Mouse (Mus musculus) ZHBTc4 (cell line): ENCODE results near the gene Rasa2.

Experiments
- DNase-seq: peaks from one replicate; pipeline ENCODE4 v3.0.0-alpha.2; 2011; ENCODE audit warnings: low read depth, low spot score

Rasa2 gene

DNA sequence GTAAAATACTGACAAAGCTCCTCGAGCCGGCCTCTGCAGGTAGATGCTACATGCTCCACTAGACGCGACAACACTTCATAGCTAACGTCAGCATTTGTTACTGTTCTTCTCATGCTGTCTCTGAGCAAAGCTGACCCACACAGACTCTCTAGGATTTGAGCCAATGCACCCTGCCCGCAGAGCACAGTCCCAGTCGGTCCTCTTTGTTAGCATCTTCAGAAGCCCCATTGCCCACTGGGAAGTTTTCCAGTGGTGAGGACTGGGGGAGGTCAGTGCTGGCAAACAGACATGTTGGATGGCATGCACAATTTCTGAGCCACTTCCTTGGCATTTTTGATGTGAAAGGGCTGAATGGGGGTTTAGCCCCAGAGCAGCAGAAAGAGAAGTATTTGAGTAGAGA, 8.0 kb upstream of the Rasa2 start:
- no peak for DNase-seq

DNA sequence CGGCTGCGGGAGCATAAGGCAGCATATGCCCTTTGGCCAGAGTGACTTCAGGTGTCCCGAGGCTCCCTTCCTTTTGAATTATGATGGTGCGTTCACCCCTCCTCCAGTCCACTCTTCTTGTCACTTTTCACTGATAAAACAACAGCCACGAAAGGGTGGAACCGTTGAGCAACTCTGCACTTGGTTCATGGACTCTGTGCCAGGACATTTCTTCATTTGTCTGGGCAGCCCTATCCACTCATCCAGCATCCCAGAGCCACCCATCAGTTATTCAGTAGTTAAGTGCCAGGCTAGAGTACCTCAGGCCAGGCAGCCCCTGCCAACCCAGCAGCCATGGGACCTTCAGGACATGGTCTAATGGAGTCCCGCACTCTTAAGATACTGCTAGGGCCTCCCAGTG, 7.1 kb upstream of the Rasa2 start:
- DNase-seq: no peak

DNA sequence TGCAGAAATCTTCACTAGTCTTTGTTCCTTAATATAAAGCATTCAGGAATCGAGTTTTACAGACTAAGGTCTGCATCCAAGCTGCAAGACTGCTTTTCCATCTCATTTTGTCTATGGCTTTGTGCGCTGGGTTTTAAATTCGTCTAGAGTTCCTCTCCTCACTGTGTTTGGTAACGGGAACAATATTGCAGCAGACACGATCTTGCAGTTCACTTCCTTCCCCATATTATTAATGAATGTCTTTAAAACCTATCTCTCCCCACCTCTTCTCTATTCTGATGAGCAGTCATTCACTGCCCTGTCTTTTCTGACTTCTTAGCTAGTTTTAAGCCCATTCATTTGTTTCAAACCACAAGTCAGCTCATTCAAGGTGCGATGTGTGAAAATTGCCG, 5.7 kb upstream of the Rasa2 start:
- DNase-seq: no peak

DNA sequence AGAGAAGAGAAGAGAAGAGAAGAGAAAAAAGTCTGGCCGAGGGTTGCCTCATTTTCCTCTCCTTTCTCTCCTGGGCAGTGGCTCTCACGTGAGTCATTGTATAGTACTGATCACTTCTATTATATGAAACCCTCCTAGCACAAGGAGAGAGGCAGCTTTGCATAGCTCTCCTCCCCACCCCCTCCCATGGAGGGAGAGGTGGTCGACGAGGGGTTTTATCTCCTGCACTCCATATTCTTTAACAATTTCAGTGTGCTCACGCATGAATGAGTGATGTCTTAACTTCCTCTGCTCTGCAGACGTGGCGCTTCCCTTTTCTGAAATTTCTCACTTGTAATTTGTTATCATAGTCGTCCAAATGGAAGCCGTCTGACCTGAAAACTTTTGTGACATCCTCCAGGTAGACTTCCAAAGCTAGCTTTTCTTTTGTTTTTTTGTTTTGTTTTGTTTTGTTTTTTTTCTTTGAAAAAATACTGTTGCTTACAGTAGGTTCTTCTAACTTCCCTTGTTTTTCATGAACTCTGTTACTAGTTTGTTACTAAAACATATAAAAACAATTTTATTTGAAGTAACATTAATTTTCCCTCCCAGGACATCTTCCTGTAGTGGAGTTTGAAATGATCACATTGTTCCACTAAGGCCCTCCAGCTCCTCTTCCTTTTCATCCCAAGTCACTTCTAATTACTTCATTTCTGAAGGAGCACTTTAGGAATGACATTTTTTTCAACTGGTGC, 5.2 kb upstream of the Rasa2 start:
- DNase-seq: no peak

DNA sequence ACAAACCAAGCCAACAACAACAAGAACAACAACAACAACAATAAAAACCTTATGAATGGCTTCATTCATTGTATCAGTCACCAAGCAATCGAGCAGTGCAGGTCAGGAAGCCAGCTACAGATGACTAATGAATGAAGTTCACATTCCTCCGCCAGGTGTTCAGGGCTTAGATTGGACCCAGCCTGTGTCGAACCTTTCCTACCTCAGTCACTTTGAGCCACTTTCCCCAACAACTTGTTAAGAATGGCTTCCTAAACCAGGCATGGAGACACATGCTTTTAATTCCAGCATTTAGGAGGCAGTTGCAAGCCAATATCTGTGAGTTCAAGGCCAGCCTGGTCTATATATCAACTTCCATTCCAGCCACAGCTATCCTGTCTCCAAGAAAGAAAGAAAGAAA, 4.5 kb upstream of the Rasa2 start:
- DNase-seq: no peak

DNA sequence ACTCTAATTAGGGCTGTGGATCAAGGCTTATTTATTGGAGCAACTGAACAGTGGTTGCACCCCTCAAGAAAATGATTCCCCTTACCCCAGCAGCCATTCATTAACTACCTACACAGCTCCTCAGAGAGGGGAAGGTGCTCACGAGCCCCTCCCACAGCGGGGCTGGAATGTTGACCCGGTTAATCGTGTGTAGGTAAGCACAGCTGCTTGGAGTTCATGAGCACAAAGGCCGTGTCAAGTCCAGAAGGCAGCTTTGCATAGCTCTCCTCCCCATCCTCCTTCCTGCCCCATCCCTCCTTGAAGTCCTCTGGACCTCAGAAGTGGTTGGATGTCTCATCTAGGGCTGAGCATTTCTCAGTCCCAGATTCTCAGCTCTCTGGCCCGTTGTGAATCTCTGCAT, 3.8 kb upstream of the Rasa2 start:
- no peak for DNase-seq

DNA sequence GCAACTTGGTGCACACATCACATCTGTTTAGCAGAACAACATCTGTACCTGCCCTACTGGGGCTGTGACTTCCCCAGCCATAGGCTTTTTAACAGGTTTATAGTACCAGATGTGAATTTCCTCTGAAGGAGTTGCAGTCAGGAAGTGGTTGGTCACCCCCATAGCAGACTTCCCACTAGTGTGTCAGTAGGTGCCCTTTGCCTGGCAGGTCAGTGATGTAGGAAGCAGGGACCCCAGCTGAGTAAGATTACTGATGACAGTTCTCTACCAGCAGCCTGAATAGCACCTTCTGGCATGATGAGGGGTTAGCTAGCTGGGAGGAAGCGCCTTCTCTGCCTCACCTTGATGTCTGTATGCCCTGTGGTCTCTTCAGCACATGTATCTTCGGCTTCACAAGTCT, 2.4 kb upstream of the Rasa2 start:
- no peak for DNase-seq

DNA sequence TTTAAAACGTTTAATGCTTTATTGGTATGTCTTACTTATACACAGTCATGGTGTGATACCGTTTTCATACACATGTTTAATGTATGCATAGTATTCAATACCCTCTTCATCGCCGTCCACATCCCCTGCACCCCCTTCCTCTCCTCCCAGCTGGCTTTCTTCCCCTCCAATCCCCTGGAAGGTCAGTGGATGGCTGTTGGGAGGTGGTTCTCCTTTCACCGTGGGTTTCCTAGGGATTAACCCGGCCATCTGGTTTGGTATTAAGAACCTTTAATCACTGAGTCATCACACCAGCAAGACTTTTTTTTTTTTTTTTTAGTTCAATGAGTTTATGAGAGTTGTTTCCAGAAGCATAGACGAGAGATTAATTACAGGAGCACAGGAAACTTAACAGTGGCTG, 1.3 kb upstream of the Rasa2 start:
- DNase-seq: no peak

DNA sequence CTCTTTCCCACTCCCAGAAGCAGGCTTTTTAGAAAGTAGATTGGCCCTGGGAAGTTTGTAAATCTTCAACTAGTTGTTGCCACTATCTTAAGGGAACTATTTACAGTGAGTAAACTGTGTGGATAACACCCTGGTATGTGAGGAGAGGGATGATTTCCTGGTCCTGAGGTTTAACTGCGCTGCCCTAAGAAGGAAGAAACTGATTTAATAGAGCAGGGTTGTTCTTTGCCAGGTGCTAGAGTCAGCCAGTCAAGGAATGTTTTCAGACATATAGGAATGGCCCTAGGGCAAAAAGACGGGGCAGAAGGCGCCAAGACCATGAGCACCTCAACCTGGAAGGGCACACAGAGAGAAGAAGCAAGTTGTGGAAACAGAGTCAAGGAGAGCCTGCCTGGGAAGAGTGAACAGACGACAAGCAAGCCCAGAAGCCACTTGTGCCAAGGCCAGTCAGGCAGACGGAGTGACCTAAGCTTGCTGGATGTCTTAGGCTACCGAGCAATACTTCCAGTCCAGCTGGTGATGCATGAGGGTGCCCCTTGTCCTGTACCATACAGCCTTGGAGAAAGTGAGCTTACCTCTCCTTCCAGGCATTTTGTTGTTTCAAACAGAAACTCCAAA, 765 bp upstream of the Rasa2 start:
- no peak for DNase-seq

DNA sequence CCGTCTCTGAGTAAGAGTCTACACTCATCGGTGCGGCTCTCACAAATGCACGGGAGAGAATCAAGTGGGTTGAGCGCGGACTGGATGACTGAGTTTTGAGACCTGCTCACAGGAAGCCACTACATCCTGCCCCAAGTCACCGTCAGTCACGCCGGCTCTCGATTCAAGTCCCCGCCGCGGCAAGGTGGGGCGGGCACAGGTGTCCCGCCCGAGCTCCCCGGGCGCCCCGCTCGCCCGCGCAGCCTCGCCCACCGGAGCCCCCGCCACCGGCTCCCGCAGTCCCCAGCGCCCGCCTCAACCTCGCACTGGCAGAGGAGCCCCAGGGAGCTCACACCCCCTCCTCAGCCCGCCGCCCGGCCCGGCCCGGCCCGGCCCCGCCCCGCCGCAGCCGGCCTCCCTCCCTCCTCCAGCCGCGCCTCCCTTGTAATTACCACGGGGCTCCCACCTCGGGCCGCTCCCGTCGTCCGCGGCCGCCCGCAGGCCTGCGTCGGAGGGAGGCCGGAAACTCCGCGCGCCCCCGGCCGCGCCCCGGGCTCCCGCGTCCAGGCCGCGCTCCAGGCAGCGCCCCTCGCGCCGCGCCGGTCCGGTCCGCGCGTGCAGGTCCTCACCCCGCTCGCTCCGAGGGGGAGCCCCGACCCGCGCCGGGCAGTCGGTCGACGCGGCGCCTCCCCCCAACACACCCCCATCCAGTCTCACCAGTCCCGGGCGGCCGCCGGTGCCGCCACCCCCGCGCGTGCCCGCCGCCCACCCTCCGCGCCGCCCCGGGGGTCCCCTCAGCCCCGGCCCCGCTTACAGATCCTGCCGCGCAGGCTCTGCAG, 637 bp downstream of the Rasa2 start:
- peak; percentile 75 for DNase-seq

DNA sequence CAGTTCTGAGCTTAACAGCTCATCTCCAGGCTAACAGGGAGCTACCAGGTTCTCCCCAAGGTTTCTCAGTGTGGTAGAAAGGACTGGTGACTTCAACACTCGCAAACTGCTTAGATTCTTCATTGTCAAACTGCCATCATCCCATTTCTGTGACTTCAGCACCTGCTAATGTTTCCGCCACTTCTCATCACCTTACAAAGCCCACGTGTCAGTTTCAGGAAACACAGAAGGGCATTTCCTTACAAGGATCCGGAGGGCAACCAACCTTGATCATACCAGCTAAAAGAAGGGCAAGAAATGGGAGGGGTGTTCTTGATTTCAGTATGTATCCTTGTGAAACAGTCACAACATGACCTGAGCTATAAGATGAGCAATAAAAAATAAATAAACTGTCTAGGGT, 2.3 kb downstream of the Rasa2 start:
- DNase-seq: no peak

DNA sequence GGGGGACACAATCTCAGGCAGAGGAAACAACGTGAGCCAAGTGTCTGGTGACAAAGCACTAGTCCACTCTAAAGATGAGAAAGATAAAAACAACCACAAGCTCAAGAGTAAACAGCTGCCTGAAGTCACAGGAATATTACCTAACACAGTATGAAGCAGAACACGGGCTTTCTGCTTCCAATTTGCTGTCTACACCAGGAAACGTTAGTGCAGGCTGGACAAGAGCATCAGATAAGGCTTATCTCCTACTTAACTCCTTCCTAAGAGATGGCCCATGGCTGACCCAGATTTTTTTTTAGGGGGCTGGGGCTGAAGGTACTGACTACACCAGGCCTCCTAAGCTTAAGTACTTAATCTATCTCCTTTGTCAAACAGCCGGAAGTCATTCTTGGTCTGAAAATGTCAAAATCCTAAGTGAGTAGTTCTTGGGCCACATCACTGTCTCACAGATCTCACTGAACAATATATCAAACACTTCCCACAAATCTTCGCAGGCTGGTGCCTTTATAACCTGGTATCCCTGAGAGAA, 3.8 kb downstream of the Rasa2 start:
- peak; percentile 21 for DNase-seq

DNA sequence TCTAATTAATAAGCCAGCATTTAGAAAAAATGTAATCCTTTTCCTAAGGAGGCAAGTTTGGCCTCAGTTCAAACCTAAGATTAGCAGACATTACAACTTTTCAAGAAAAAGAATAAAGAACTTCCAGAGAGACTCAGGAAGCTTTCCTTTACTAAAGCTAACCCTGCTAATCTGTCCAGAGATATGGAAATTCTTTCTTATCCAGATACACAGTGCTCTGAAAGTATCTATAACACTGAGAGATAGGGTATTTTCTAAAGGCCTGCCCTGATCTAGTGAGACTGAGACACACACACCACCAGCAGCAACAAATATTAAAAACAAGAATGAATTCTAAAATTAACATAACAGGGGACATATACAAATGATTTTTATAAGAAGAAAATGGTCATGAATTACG, 4.4 kb downstream of the Rasa2 start:
- DNase-seq: no peak

DNA sequence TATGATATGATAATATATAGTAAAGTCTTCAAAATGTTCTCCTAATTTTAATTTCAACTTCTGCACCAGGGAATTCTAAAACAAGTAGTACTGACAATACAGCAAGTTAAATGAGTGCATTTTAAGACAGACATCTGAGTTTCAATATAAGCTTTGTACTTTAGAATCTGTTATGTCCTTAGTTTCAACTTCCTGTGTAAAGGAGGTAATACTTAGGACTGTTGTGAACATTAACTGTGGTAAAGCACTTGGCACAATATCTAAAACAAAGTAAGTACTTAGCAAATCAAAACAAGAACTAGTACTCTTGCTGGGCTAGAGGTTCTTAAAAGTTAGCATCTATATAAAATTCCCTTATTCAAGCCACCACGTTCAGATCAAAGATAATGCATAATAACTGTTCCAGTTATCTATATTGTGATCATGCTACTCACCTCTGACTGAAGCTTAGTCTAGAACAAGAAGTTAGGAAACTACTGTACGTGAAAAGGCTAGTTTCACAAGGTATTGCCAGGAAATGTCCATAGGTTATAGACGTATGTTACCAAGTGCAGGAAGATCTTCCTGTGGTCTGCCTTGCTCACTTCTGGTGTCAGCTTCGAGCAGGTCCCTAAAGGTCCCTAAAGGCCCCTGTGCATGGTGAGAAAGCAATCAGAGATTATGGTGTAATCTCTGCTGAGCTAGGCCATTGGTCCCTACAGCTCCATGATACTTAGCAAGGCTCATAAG, 12.8 kb downstream of the Rasa2 start:
- DNase-seq: no peak

DNA sequence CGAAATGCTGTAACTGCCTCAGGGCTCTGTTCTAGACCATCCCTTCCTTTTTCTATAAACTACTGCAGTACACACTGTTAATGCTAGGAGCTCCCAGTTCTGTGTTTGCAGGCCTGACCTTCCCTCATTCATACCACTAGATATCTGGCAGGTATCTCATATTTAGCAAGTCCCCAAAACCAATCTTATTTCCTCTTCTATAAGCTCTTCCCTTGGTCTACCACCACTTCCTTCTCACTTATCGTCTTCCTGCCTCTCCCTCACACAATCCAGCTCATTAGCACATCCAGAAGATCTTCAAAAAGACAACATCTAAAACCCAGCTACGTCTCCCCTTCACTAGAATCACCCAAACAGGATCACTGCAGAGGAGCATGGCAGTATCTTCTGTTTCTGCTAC, 19.1 kb downstream of the Rasa2 start:
- DNase-seq: no peak

DNA sequence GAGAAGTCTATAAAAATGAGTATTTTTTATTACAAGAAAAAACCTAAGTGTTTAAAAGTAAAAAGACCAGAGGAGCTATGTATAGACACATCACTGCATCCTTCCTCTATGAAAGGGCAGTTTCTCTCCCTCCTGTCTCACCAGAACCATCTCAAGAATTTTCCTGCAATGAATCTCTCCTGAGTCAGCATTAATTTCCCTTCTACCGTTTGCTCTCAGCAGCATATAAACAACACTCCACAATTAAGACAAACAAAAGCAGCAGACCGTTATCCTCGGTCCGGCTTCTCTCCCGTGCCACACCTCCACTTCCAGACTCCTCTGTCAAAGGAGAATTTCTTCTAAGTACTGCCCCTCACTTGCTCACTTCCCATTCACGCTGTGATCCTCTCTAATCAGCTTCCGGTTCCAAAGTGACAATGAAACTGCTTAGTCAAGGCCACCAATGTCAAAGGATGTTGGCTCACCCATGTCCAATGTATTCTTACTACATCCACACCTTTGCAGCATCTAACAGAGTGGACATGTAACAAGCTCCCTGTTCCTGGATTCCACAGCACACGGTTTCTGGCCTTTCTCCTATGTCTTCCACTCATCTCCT, 19.6 kb downstream of the Rasa2 start:
- peak; percentile 32 for DNase-seq

DNA sequence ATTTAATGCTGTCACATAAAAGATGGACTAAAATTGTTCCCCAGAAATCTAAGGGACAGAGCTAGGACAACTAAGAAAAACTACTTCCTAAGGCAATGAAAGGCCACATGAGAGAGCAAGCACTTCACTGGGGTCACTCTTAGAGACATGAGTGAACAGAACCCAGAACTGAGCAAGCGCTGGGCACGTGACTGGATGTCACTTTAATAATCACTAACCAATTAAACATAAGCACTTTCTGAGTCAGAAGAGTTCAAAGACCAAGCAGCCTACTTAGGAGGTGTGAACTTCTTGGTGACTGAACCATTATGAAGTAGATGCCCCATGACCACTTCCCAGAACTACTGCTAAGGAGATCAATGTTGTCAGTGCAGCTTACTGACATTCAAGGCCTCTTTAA, 20.6 kb downstream of the Rasa2 start:
- no peak for DNase-seq

DNA sequence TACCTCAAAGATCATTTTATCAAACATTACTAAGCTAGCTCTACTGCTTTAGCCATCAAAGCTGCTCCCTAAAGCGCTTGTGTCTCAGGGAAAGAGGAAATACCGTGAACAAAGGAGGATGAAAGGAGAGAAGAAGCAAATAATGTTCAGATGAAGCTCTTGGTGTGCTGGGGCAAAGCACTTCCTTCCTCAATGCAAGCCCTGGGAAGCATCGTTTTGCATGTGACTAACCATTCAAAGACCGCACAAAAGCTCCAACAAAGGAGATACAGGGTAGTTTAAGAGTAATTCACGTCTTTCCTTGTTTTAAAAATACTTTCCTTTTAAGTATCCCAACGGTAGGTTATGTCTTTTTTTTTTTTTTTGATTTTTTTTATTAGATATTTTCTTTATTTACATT, 28.0 kb downstream of the Rasa2 start:
- DNase-seq: peak; percentile 61

DNA sequence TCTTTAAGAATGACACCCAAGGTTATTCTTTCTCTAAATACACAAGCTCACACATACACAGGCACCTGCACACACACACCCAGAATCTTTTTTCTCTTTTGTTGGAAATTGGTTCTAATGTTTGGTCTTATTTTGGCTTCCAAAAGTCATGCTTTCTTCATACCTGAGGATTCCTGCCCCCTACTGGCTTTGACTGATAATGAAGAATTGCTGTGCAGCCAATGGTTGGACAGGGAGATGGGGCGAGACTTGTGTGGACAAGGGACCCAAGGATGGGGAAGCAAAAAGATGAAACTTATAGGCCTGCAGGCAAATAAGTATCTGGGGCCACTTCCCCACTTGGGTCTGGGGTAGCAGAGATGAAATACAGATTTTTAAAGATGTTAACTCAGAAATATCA, 33.5 kb downstream of the Rasa2 start:
- DNase-seq: peak; percentile 29

DNA sequence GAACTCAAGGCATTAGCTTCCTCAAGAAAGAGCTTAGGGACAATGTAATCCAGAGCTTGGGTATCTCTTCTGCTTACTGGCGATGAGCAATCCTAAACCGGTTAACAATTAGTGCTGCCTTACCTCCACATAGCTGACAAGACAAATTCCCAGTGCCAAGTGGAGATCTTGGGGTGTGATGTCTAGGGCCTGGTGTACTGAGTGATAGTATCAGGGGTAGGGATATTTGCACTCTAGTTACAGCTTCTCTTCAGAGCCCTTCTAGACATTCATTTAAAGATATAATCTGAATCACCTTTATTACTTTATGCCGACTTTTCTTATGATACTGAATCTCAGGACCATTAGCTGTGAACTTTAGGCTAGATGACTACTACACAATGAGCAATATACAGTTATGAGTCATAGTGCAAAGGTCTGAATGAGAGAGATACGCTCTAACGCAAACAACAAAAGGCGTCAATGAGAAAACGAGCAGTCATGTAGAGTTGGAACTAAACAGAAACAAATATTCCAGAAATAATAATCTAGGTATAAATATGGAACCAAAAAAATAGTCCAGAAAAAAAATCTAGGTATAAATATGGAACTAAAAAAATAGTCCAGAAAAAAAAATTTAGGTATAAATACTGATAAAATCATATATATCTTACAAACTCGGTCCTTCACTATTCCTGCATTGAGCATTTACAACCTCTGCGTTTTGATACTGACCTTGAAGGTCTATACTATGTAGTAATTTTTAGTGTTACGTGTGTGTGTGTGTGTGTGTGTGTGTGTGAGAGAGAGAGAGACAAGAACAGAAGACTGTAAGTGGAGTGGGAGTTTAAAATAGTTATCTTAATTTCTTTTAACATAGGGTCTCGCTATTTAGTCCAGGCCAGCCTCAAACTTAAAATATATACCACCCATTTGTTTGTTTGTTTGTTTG, 38.5 kb downstream of the Rasa2 start:
- no peak for DNase-seq
